ENCODE assay signal across 11 mouse cellular contexts in the genomic region with DNA sequence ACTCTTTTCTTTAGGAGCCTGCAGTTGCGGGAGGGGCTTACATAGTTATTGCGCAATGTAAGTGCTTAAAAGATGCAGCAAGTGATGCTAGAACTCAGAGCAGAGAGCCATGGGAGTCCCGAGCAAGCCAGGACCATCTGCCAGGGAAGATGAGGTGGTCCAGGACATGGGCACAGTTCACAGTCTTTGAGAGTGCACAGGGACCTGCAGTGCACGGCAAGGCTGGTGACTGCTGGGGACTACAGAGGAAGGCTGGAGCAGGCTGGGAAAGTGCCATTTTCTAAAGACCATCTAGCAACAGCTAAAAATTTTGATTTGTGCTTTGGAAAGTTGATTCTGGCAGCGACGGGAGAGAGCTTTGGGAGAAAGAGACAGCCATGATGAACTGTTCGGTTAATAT.
DNase-seq lines count a peak whose midpoint lies in the region; ATAC-seq and TF ChIP-seq lines count a peak whose summit lies in the region.
"Had no signal": no experiment of that assay in that cellular context is flagged by ENCODE, and none has a peak within 500 bp of the region (broad histone marks: within the 10 kb centered on the region; RNA-seq: fewer than 3 reads in every experiment).

No protein-coding gene starts in this region.

- H3K79me2 ChIP-seq in heart, adult 2 months (replicated peaks; ENCODE audit: control insufficient read depth, insufficient read depth, low read length): no peaks in the 10 kb centered on the region

- H3K9me3 ChIP-seq in heart, embryonic 10.5 days: no peaks in the 10 kb centered on the region
- H3K9me3 ChIP-seq in lung, embryonic 14.5 days (ENCODE audit: low read depth, low read length): no peaks in the 10 kb centered on the region
- no peaks in the 10 kb centered on the region for H3K9me3 ChIP-seq in intestine, embryonic 16.5 days (ENCODE audit: control insufficient read depth, low read length)
- H3K9me3 ChIP-seq in stomach, embryonic 14.5 days (ENCODE audit: control insufficient read depth, low read depth, low read length): no peaks in the 10 kb centered on the region

- H3K4me3 ChIP-seq in heart, adult 2 months: no peak overlapping the region
- H3K4me3 ChIP-seq in heart, embryonic 10.5 days: no peak overlapping the region
- H3K4me3 ChIP-seq in lung, embryonic 14.5 days (ENCODE audit: low read depth, low read length): no peak overlapping the region
- no peak overlapping the region for H3K4me3 ChIP-seq in intestine, embryonic 16.5 days (ENCODE audit: low read length)
- no peak overlapping the region for H3K4me3 ChIP-seq in stomach, embryonic 14.5 days (ENCODE audit: low read depth, low read length)

- no peak overlapping the region for H3K9ac ChIP-seq in heart, adult 2 months (ENCODE audit: low read depth, low read length)
- no peak overlapping the region for H3K9ac ChIP-seq in lung, embryonic 14.5 days
- H3K9ac ChIP-seq in intestine, embryonic 16.5 days (ENCODE audit: low read depth, low read length): no peak overlapping the region
- H3K9ac ChIP-seq in stomach, embryonic 14.5 days (replicated peaks; ENCODE audit: low read depth, low read length): no peak overlapping the region
- H3K9ac ChIP-seq: hindbrain, embryonic 14.5 days had no signal

- WGBS in heart, adult 2 months: 77% methylated on average over 7 of the region's 7 CpGs
- 85% methylated on average over 7 of the region's 7 CpGs for WGBS in heart, embryonic 10.5 days
- WGBS in lung, embryonic 14.5 days: 46% methylated on average over 7 of the region's 7 CpGs
- WGBS in intestine, embryonic 16.5 days: 72% methylated on average over 7 of the region's 7 CpGs
- 56% methylated on average over 7 of the region's 7 CpGs for WGBS in stomach, embryonic 14.5 days

- no peak overlapping the region for H3K27ac ChIP-seq in heart, adult 2 months
- H3K27ac ChIP-seq in heart, embryonic 10.5 days: no peak overlapping the region
- peak overlapping the region; percentile 89 for H3K27ac ChIP-seq in lung, embryonic 14.5 days (ENCODE audit: low read depth)
- peak overlapping the region; percentile 79 for H3K27ac ChIP-seq in intestine, embryonic 16.5 days (ENCODE audit: low read length)
- peak overlapping the region; percentile 96 for H3K27ac ChIP-seq in stomach, embryonic 14.5 days (ENCODE audit: low read length)
- H3K27ac ChIP-seq: hindbrain, embryonic 14.5 days had no signal

- no peak for TF ChIP-seq POLR2A in heart, adult 2 months (IDR thresholded peaks at IDR 0.05; ENCODE audit: insufficient read depth, low read depth, low read length)

- peak; percentile 74 for ATAC-seq in lung, embryonic 14.5 days (ENCODE audit: insufficient read depth)
- ATAC-seq in intestine, embryonic 16.5 days: no peak; the same call in 1 of the 2 replicates
- ATAC-seq in stomach, embryonic 14.5 days (ENCODE audit: insufficient number of reproducible peaks, insufficient read depth, low FRiP score, low read depth): no peak

- no peaks in the 10 kb centered on the region for H3K4me1 ChIP-seq in heart, adult 2 months (ENCODE audit: control insufficient read depth, insufficient read depth, low read length)
- no peaks in the 10 kb centered on the region for H3K4me1 ChIP-seq in heart, embryonic 10.5 days
- peaks cover 17% of the 10 kb centered on the region; the same call in 1 of the 2 replicates for H3K4me1 ChIP-seq in lung, embryonic 14.5 days (ENCODE audit: insufficient read depth)
- H3K4me1 ChIP-seq in intestine, embryonic 16.5 days (ENCODE audit: control insufficient read depth, insufficient read depth, low read length): peaks cover 7% of the 10 kb centered on the region
- peaks cover 11% of the 10 kb centered on the region for H3K4me1 ChIP-seq in stomach, embryonic 14.5 days (ENCODE audit: control insufficient read depth, insufficient read depth, low read length)

- H3K27me3 ChIP-seq in heart, adult 2 months (ENCODE audit: control insufficient read depth, insufficient read depth, low read length): no peaks in the 10 kb centered on the region
- no peaks in the 10 kb centered on the region for H3K27me3 ChIP-seq in heart, embryonic 10.5 days (ENCODE audit: insufficient read depth, poor library complexity, severe bottlenecking)
- no peaks in the 10 kb centered on the region for H3K27me3 ChIP-seq in lung, embryonic 14.5 days (ENCODE audit: insufficient read depth, low read length)
- no peaks in the 10 kb centered on the region for H3K27me3 ChIP-seq in intestine, embryonic 16.5 days (replicated peaks; ENCODE audit: control insufficient read depth, insufficient read depth, low read length)
- H3K27me3 ChIP-seq in stomach, embryonic 14.5 days (ENCODE audit: control insufficient read depth, insufficient read depth, low read length): no peaks in the 10 kb centered on the region

- TF ChIP-seq EP300 in heart, adult 2 months (IDR thresholded peaks at IDR 0.05; ENCODE audit: insufficient read depth, low read depth, low read length): no peak

- no peaks in the 10 kb centered on the region for H3K36me3 ChIP-seq in heart, adult 2 months (ENCODE audit: control insufficient read depth, insufficient read depth, low read length)
- no peaks in the 10 kb centered on the region for H3K36me3 ChIP-seq in heart, embryonic 10.5 days
- no peaks in the 10 kb centered on the region for H3K36me3 ChIP-seq in lung, embryonic 14.5 days (ENCODE audit: insufficient read depth)
- no peaks in the 10 kb centered on the region for H3K36me3 ChIP-seq in intestine, embryonic 16.5 days (ENCODE audit: control insufficient read depth, insufficient read depth, low read length)
- H3K36me3 ChIP-seq in stomach, embryonic 14.5 days (ENCODE audit: control insufficient read depth, insufficient read depth, low read length): no peaks in the 10 kb centered on the region

- TF ChIP-seq CTCF in heart, adult 2 months (IDR thresholded peaks at IDR 0.05): no peak
- no peak for TF ChIP-seq CTCF in lung, embryonic 14.5 days (IDR thresholded peaks at IDR 0.05; ENCODE audit: low read depth)

- intact Hi-C loops in heart, adult 2 months (cut with DNase I): no loop called here

- peak; percentile 17 to 24 for DNase-seq in heart, adult 2 months
- no peak for DNase-seq in heart, embryonic 10.5 days (ENCODE audit: low spot score)
- peak; percentile 72 for DNase-seq in lung, embryonic 14.5 days
- DNase-seq in lung, adult 18-20 months: no peak
- no peak for DNase-seq in urinary bladder, postnatal 4 days (ENCODE audit: low spot score in 2 of 2)
- DNase-seq in layer of hippocampus, adult 18-20 months (ENCODE audit: low spot score in 2 of 2): no peak
- DNase-seq: B cell, adult 2 months; right cerebral cortex, postnatal 14 days had no signal

- H3K4me2 ChIP-seq in lung, embryonic 14.5 days: peak overlapping the region; percentile 35
- H3K4me2 ChIP-seq in intestine, embryonic 16.5 days (ENCODE audit: low read depth, low read length): no peak overlapping the region
- no peak overlapping the region for H3K4me2 ChIP-seq in stomach, embryonic 14.5 days (replicated peaks; ENCODE audit: low read depth, low read length)
- H3K4me2 ChIP-seq: hindbrain, embryonic 14.5 days had no signal

Comparison
In these comparisons a context has a peak if more than half of its experiments do, and no peak if none do; other contexts are left out.
1. DNase-seq: peak in heart, adult 2 months (2 of 2) and lung, embryonic 14.5 days (single experiment); none in heart, embryonic 10.5 days (single experiment), lung, adult 18-20 months (0 of 2), urinary bladder, postnatal 4 days (0 of 2) and layer of hippocampus, adult 18-20 months (0 of 2).
2. H3K27ac ChIP-seq: peak in lung, embryonic 14.5 days (single experiment), intestine, embryonic 16.5 days (single experiment) and stomach, embryonic 14.5 days (single experiment); none in heart, adult 2 months (single experiment) and heart, embryonic 10.5 days (single experiment).